19 mouse cellular contexts compared by ENCODE assay signal in genomic region chr16:25737623-25738050, GRCm38 (mm10). TPM values are rescaled to one million over a fixed set of nuclear protein-coding genes. Genes with fewer than 3 reads are reported as not detected.
DNase-seq lines count a peak whose midpoint lies in the region; ATAC-seq and TF ChIP-seq lines count a peak whose summit lies in the region.
"Had no signal": no experiment of that assay in that cellular context is flagged by ENCODE, and none has a peak within 500 bp of the region (broad histone marks: within the 10 kb centered on the region; RNA-seq: fewer than 3 reads in every experiment).

No protein-coding gene starts in this region.

- ATAC-seq in kidney, postnatal 0 days (replicated peaks; ENCODE audit: low FRiP score, low read depth) = no peak
- peak; percentile 81 for ATAC-seq in forebrain, postnatal 0 days
- ATAC-seq in midbrain, embryonic 12.5 days (ENCODE audit: low FRiP score, low read depth) = peak; percentile 85

- 52% methylated on average over 6 of the region's 6 CpGs for WGBS in kidney, postnatal 0 days
- WGBS in forebrain, postnatal 0 days = 10% methylated on average over 6 of the region's 6 CpGs
- 22% methylated on average over 6 of the region's 6 CpGs for WGBS in midbrain, embryonic 12.5 days
- 56% methylated on average over 6 of the region's 6 CpGs for WGBS in kidney, adult 2 months

- no peak overlapping the region for H3K4me2 ChIP-seq in kidney, postnatal 0 days (ENCODE audit: low read length)
- H3K4me2 ChIP-seq in forebrain, postnatal 0 days (ENCODE audit: low read depth) = no peak overlapping the region
- no peak overlapping the region for H3K4me2 ChIP-seq in midbrain, embryonic 12.5 days (replicated peaks)
- H3K4me2 ChIP-seq: heart, embryonic 11.5 days; neural tube, embryonic 15.5 days had no signal

- H3K4me1 ChIP-seq in kidney, postnatal 0 days (replicated peaks; ENCODE audit: insufficient read depth, low read length) = no peaks in the 10 kb centered on the region
- H3K4me1 ChIP-seq in forebrain, postnatal 0 days (ENCODE audit: insufficient read depth) = peaks cover 3% of the 10 kb centered on the region; the same call in 1 of the 2 replicates
- H3K4me1 ChIP-seq in midbrain, embryonic 12.5 days = no peaks in the 10 kb centered on the region; the same call in 1 of the 2 replicates
- H3K4me1 ChIP-seq in kidney, adult 2 months (ENCODE audit: control insufficient read depth, insufficient read depth, low read length) = no peaks in the 10 kb centered on the region
- H3K4me1 ChIP-seq: neural tube, embryonic 15.5 days had no signal

- H3K9ac ChIP-seq in kidney, postnatal 0 days (ENCODE audit: low read depth, low read length) = no peak overlapping the region
- H3K9ac ChIP-seq in forebrain, postnatal 0 days = no peak overlapping the region
- no peak overlapping the region for H3K9ac ChIP-seq in midbrain, embryonic 12.5 days (replicated peaks)
- H3K9ac ChIP-seq: liver, embryonic 14.5 days; neural tube, embryonic 15.5 days had no signal

- peak; percentile 20 for DNase-seq in kidney, postnatal 0 days (ENCODE audit: low spot score)
- no peak for DNase-seq in kidney, adult 8-10 months
- DNase-seq in embryo, embryonic 10.5 days (ENCODE audit: low spot score) = peak; percentile 51
- peak; percentile 30 for DNase-seq in forebrain, postnatal 0 days
- DNase-seq in kidney, adult 2 months = no peak
- DNase-seq in heart, adult 18-20 months = no peak
- no peak for DNase-seq in heart, adult 9 months (ENCODE audit: low spot score in 2 of 2)
- DNase-seq: adrenal gland, postnatal 25 days; gastrocnemius, postnatal 10 days; lung, postnatal 14 days; right cerebral cortex, postnatal 25 days; thymus, adult 18-20 months had no signal

- no peak overlapping the region for H3K27ac ChIP-seq in kidney, postnatal 0 days
- peak overlapping the region; percentile 50; the same call in 1 of the 2 replicates for H3K27ac ChIP-seq in forebrain, postnatal 0 days (ENCODE audit: low read depth, low read length)
- H3K27ac ChIP-seq in midbrain, embryonic 12.5 days (replicated peaks) = no peak overlapping the region
- H3K27ac ChIP-seq in kidney, adult 2 months (ENCODE audit: insufficient read depth, low read depth, low read length) = no peak overlapping the region
- H3K27ac ChIP-seq: liver, embryonic 14.5 days; neural tube, embryonic 15.5 days had no signal

- no peak for TF ChIP-seq CTCF in kidney, postnatal 0 days (IDR thresholded peaks at IDR 0.05; ENCODE audit: low read depth)
- no peak for TF ChIP-seq CTCF in forebrain, postnatal 0 days (IDR thresholded peaks at IDR 0.05; ENCODE audit: low read depth)
- TF ChIP-seq CTCF in kidney, adult 2 months (conservative IDR thresholded peaks at IDR 0.05; ENCODE audit: insufficient read depth, insufficient read length, low read depth, low read length) = no peak

- H3K36me3 ChIP-seq in kidney, postnatal 0 days (ENCODE audit: insufficient read depth, low read length) = no peaks in the 10 kb centered on the region
- H3K36me3 ChIP-seq in forebrain, postnatal 0 days (ENCODE audit: insufficient read depth) = no peaks in the 10 kb centered on the region
- no peaks in the 10 kb centered on the region for H3K36me3 ChIP-seq in midbrain, embryonic 12.5 days
- no peaks in the 10 kb centered on the region for H3K36me3 ChIP-seq in kidney, adult 2 months (ENCODE audit: control insufficient read depth, insufficient read depth, low read length)
- H3K36me3 ChIP-seq: G1E; neural tube, embryonic 15.5 days had no signal

- no peaks in the 10 kb centered on the region for H3K9me3 ChIP-seq in kidney, postnatal 0 days (replicated peaks; ENCODE audit: low read length)
- H3K9me3 ChIP-seq in forebrain, postnatal 0 days (ENCODE audit: low read length) = no peaks in the 10 kb centered on the region
- H3K9me3 ChIP-seq in midbrain, embryonic 12.5 days = no peaks in the 10 kb centered on the region
- H3K9me3 ChIP-seq: neural tube, embryonic 15.5 days had no signal

- H3K27me3 ChIP-seq in kidney, postnatal 0 days (ENCODE audit: insufficient read depth, low read length) = no peaks in the 10 kb centered on the region
- no peaks in the 10 kb centered on the region for H3K27me3 ChIP-seq in forebrain, postnatal 0 days (ENCODE audit: insufficient read depth, low read length)
- H3K27me3 ChIP-seq in midbrain, embryonic 12.5 days = peaks cover 2% of the 10 kb centered on the region; the same call in 1 of the 2 replicates
- no peaks in the 10 kb centered on the region for H3K27me3 ChIP-seq in kidney, adult 2 months (replicated peaks; ENCODE audit: control insufficient read depth, insufficient read depth, low read length)
- H3K27me3 ChIP-seq: neural tube, embryonic 15.5 days had no signal

- no peak for TF ChIP-seq POLR2A in kidney, adult 2 months (IDR thresholded peaks at IDR 0.05; ENCODE audit: low read depth, low read length)

- no peak overlapping the region for H3K4me3 ChIP-seq in kidney, postnatal 0 days (replicated peaks; ENCODE audit: low read depth, low read length)
- H3K4me3 ChIP-seq in forebrain, postnatal 0 days (ENCODE audit: low read depth, low read length) = no peak overlapping the region
- H3K4me3 ChIP-seq in midbrain, embryonic 12.5 days = no peak overlapping the region
- H3K4me3 ChIP-seq in kidney, adult 2 months (ENCODE audit: insufficient read depth, low read depth, low read length) = no peak overlapping the region
- H3K4me3 ChIP-seq: neural tube, embryonic 15.5 days had no signal

RNA-seq across cellular contexts. Expression of gene Trp63, which starts 54.1 kb away (rescaled TPM):
- polyA plus RNA-seq in kidney, postnatal 0 days (2015; fragmentation: Nextera tagmentation; extraction: Ambion mirVana) = 1.2 and 1.3 TPM in 2 replicates
- 0.14 and 0.23 TPM in 2 replicates for total RNA-seq in forebrain, postnatal 0 days (2014; rRNA removed)
- 0.15 and 0.23 TPM in 2 replicates for polyA plus RNA-seq in forebrain, postnatal 0 days (2015; fragmentation: Nextera tagmentation; extraction: Ambion mirVana)
- 0.89 and 1.6 TPM in 2 replicates for polyA plus RNA-seq in midbrain, embryonic 12.5 days (2016; fragmentation: Nextera tagmentation; extraction: Ambion mirVana)
- polyA plus RNA-seq in kidney, adult 2 months (2012; rRNA removed) = 0.52 and 0.73 TPM in 2 replicates
- under 1 TPM; 0.32 to 0.59 TPM for total RNA-seq in heart, adult 18-20 months (2021)
- total RNA-seq: adrenal gland, postnatal 25 days; hematopoietic stem cell, adult 5-6 weeks had no signal
- polyA plus RNA-seq: C2C12, G1E had no signal

Comparison
In these comparisons a context has a peak if more than half of its experiments do, and no peak if none do; other contexts are left out.
1. DNase-seq: peak in kidney, postnatal 0 days (single experiment), embryo, embryonic 10.5 days (single experiment) and forebrain, postnatal 0 days (single experiment); none in kidney, adult 8-10 months (0 of 2), kidney, adult 2 months (single experiment), heart, adult 18-20 months (0 of 2) and heart, adult 9 months (0 of 2).